Mouse (Mus musculus): Measurements from ENCODE around the gene Ccin. TPM values are rescaled to one million over a fixed set of nuclear protein-coding genes. Genes with fewer than 3 reads are reported as not detected.

Gene Ccin
- polyA plus RNA-seq, 1 experiment from 2014 or later = not detected

GRCm38 (mm10) chr4:44010893-44011292, 27.6 kb downstream of the Ccin start:
- WGBS = 44% methylated on average over 2 of the region's 2 CpGs
- ATAC-seq (replicated peaks; ENCODE audit: insufficient number of reproducible peaks, low FRiP score, low TSS enrichment, low read depth) = no peak
- H3K9ac ChIP-seq (replicated peaks; ENCODE audit: low read length) = no peak overlapping the region
- H3K36me3 ChIP-seq (replicated peaks; ENCODE audit: control insufficient read depth, insufficient read depth, low read depth, low read length) = no peaks in the 10 kb centered on the region
- no peak overlapping the region for H3K4me2 ChIP-seq (ENCODE audit: low read depth, low read length)
- no peak for DNase-seq (ENCODE audit: low spot score)
- H3K9me3 ChIP-seq (replicated peaks; ENCODE audit: control insufficient read depth, low read length) = no peaks in the 10 kb centered on the region
- no peaks in the 10 kb centered on the region for H3K4me1 ChIP-seq (ENCODE audit: control insufficient read depth, insufficient read depth, low read length)
- H3K27me3 ChIP-seq (ENCODE audit: control insufficient read depth, insufficient read depth, low read length) = no peaks in the 10 kb centered on the region
- no peak overlapping the region for H3K27ac ChIP-seq (replicated peaks; ENCODE audit: low read depth, low read length)
- no peak overlapping the region for H3K4me3 ChIP-seq (ENCODE audit: low read depth, low read length)

GRCm38 (mm10) chr4:44011799-44012198, 28.5 kb downstream of the Ccin start:
- Histone ChIP-seq H3K27ac (replicated peaks; ENCODE audit: low read depth, low read length) (no peak overlapping the region), H3K9ac (replicated peaks; ENCODE audit: low read length) (peak overlapping the region; percentile 63), H3K9me3 (replicated peaks; ENCODE audit: control insufficient read depth, low read length) (no peaks in the 10 kb centered on the region), H3K4me1 (ENCODE audit: control insufficient read depth, insufficient read depth, low read length) (no peaks in the 10 kb centered on the region), H3K4me2 (ENCODE audit: low read depth, low read length) (peak overlapping the region; percentile 53), H3K4me3 (ENCODE audit: low read depth, low read length) (peak overlapping the region; percentile 96), H3K27me3 (ENCODE audit: control insufficient read depth, insufficient read depth, low read length) (no peaks in the 10 kb centered on the region), H3K36me3 (replicated peaks; ENCODE audit: control insufficient read depth, insufficient read depth, low read depth, low read length) (no peaks in the 10 kb centered on the region)
- 78% methylated on average over 3 of the region's 3 CpGs for WGBS
- ATAC-seq (replicated peaks; ENCODE audit: insufficient number of reproducible peaks, low FRiP score, low TSS enrichment, low read depth) (no peak), DNase-seq (ENCODE audit: low spot score) (no peak)

- Histone ChIP-seq H3K4me1 (ENCODE audit: control insufficient read depth, insufficient read depth, low read length) (no peaks in the 10 kb centered on the region), H3K27me3 (ENCODE audit: control insufficient read depth, insufficient read depth, low read length) (no peaks in the 10 kb centered on the region), H3K36me3 (replicated peaks; ENCODE audit: control insufficient read depth, insufficient read depth, low read depth, low read length) (no peaks in the 10 kb centered on the region), H3K4me2 (ENCODE audit: low read depth, low read length) (peak overlapping the region; percentile 90), H3K27ac (replicated peaks; ENCODE audit: low read depth, low read length) (no peak overlapping the region), H3K9me3 (replicated peaks; ENCODE audit: control insufficient read depth, low read length) (no peaks in the 10 kb centered on the region), H3K4me3 (ENCODE audit: low read depth, low read length) (peak overlapping the region; percentile 96), H3K9ac (replicated peaks; ENCODE audit: low read length) (peak overlapping the region; percentile 74)
- ATAC-seq (replicated peaks; ENCODE audit: insufficient number of reproducible peaks, low FRiP score, low TSS enrichment, low read depth) (peak; percentile 94), DNase-seq (ENCODE audit: low spot score) (peak; percentile 96)
- under 1% methylated on average over 77 of the region's 77 CpGs for WGBS
These were observed 29.4 kb downstream of the Ccin start for GRCm38 (mm10) chr4:44012376-44013367.

GRCm38 (mm10) chr4:44013391-44014070, 30.2 kb downstream of the Ccin start:
- Histone ChIP-seq H3K27me3 (ENCODE audit: control insufficient read depth, insufficient read depth, low read length) (no peaks in the 10 kb centered on the region), H3K27ac (replicated peaks; ENCODE audit: low read depth, low read length) (no peak overlapping the region), H3K4me1 (ENCODE audit: control insufficient read depth, insufficient read depth, low read length) (no peaks in the 10 kb centered on the region), H3K36me3 (replicated peaks; ENCODE audit: control insufficient read depth, insufficient read depth, low read depth, low read length) (no peaks in the 10 kb centered on the region), H3K4me3 (ENCODE audit: low read depth, low read length) (peak overlapping the region; percentile 96), H3K9me3 (replicated peaks; ENCODE audit: control insufficient read depth, low read length) (no peaks in the 10 kb centered on the region), H3K9ac (replicated peaks; ENCODE audit: low read length) (peak overlapping the region; percentile 74), H3K4me2 (ENCODE audit: low read depth, low read length) (peak overlapping the region; percentile 90)
- 24% methylated on average over 11 of the region's 11 CpGs for WGBS
- DNase-seq (ENCODE audit: low spot score) (no peak), ATAC-seq (replicated peaks; ENCODE audit: insufficient number of reproducible peaks, low FRiP score, low TSS enrichment, low read depth) (no peak)

- H3K36me3 ChIP-seq (replicated peaks; ENCODE audit: control insufficient read depth, insufficient read depth, low read depth, low read length) = no peaks in the 10 kb centered on the region; the same call in 1 of the 2 replicates
These were observed 32.8 kb downstream of the Ccin start for GRCm38 (mm10) chr4:44016071-44016470.

GRCm38 (mm10) chr4:44016791-44017190, 33.5 kb downstream of the Ccin start:
- ATAC-seq (replicated peaks; ENCODE audit: insufficient number of reproducible peaks, low FRiP score, low TSS enrichment, low read depth) (no peak), DNase-seq (ENCODE audit: low spot score) (no peak)
- no peaks in the 10 kb centered on the region for H3K4me1 ChIP-seq (ENCODE audit: control insufficient read depth, insufficient read depth, low read length)
- no peak overlapping the region for H3K27ac ChIP-seq (replicated peaks; ENCODE audit: low read depth, low read length)
- H3K36me3 ChIP-seq (replicated peaks; ENCODE audit: control insufficient read depth, insufficient read depth, low read depth, low read length) = peaks cover 3% of the 10 kb centered on the region
- no peak overlapping the region for H3K4me3 ChIP-seq (ENCODE audit: low read depth, low read length)
- no peaks in the 10 kb centered on the region for H3K9me3 ChIP-seq (replicated peaks; ENCODE audit: control insufficient read depth, low read length)
- WGBS = 93% methylated on average over 12 of the region's 12 CpGs
- H3K27me3 ChIP-seq (ENCODE audit: control insufficient read depth, insufficient read depth, low read length) = no peaks in the 10 kb centered on the region
- H3K4me2 ChIP-seq (ENCODE audit: low read depth, low read length) = no peak overlapping the region
- H3K9ac ChIP-seq (replicated peaks; ENCODE audit: low read length) = no peak overlapping the region

More at GRCm38 (mm10) chr4:44016071-44016470, 32.8 kb downstream of the Ccin start:
- no peak for ATAC-seq (replicated peaks; ENCODE audit: insufficient number of reproducible peaks, low FRiP score, low TSS enrichment, low read depth)
- Histone ChIP-seq H3K4me1 (ENCODE audit: control insufficient read depth, insufficient read depth, low read length) (no peaks in the 10 kb centered on the region), H3K9me3 (replicated peaks; ENCODE audit: control insufficient read depth, low read length) (no peaks in the 10 kb centered on the region), H3K9ac (replicated peaks; ENCODE audit: low read length) (no peak overlapping the region), H3K4me3 (ENCODE audit: low read depth, low read length) (no peak overlapping the region), H3K4me2 (ENCODE audit: low read depth, low read length) (no peak overlapping the region), H3K27ac (replicated peaks; ENCODE audit: low read depth, low read length) (no peak overlapping the region), H3K27me3 (ENCODE audit: control insufficient read depth, insufficient read depth, low read length) (no peaks in the 10 kb centered on the region)
- DNase-seq (ENCODE audit: low spot score) = no peak
- WGBS = 84% methylated on average over 4 of the region's 4 CpGs

GRCm38 (mm10) chr4:44022323-44022722, 39.0 kb downstream of the Ccin start:
- Histone ChIP-seq H3K4me3 (ENCODE audit: low read depth, low read length) (no peak overlapping the region), H3K27ac (replicated peaks; ENCODE audit: low read depth, low read length) (no peak overlapping the region), H3K4me1 (ENCODE audit: control insufficient read depth, insufficient read depth, low read length) (no peaks in the 10 kb centered on the region), H3K4me2 (ENCODE audit: low read depth, low read length) (no peak overlapping the region), H3K27me3 (ENCODE audit: control insufficient read depth, insufficient read depth, low read length) (no peaks in the 10 kb centered on the region), H3K9me3 (replicated peaks; ENCODE audit: control insufficient read depth, low read length) (no peaks in the 10 kb centered on the region), H3K36me3 (replicated peaks; ENCODE audit: control insufficient read depth, insufficient read depth, low read depth, low read length) (peaks cover 14% of the 10 kb centered on the region), H3K9ac (replicated peaks; ENCODE audit: low read length) (no peak overlapping the region)
- ATAC-seq (replicated peaks; ENCODE audit: insufficient number of reproducible peaks, low FRiP score, low TSS enrichment, low read depth) (no peak), DNase-seq (ENCODE audit: low spot score) (no peak)
- 90% methylated on average over 4 of the region's 4 CpGs for WGBS

- no peak for DNase-seq (ENCODE audit: low spot score)
- no peak for ATAC-seq (replicated peaks; ENCODE audit: insufficient number of reproducible peaks, low FRiP score, low TSS enrichment, low read depth)
These were observed 39.5 kb downstream of the Ccin start for GRCm38 (mm10) chr4:44022766-44023165.

More at GRCm38 (mm10) chr4:44022766-44023165, 39.5 kb downstream of the Ccin start:
- Histone ChIP-seq H3K4me2 (ENCODE audit: low read depth, low read length) (no peak overlapping the region), H3K27me3 (ENCODE audit: control insufficient read depth, insufficient read depth, low read length) (no peaks in the 10 kb centered on the region), H3K9me3 (replicated peaks; ENCODE audit: control insufficient read depth, low read length) (no peaks in the 10 kb centered on the region), H3K4me3 (ENCODE audit: low read depth, low read length) (no peak overlapping the region), H3K9ac (replicated peaks; ENCODE audit: low read length) (no peak overlapping the region), H3K27ac (replicated peaks; ENCODE audit: low read depth, low read length) (no peak overlapping the region), H3K4me1 (ENCODE audit: control insufficient read depth, insufficient read depth, low read length) (no peaks in the 10 kb centered on the region; the same call in 1 of the 2 replicates), H3K36me3 (replicated peaks; ENCODE audit: control insufficient read depth, insufficient read depth, low read depth, low read length) (peaks cover 14% of the 10 kb centered on the region)
- 93% methylated on average over 11 of the region's 11 CpGs for WGBS
